Mouse (Mus musculus) brain, embryonic 14.5 days (tissue): ENCODE measurements around the gene Sema3d.

Experiments
- CTCF ChIP-seq: fragments of 200-500 bp; IDR thresholded peaks from 2 replicates; pipeline ENCODE4 v1.5.1; 2012; ENCODE audit warnings: inconsistent platforms, mild to moderate bottlenecking, moderate library complexity, borderline replicate concordance; ENCODE audit not compliant: insufficient read depth, insufficient read length; ENCODE audit errors: extremely low read depth
- POLR2A ChIP-seq: fragments of 200-500 bp; IDR thresholded peaks from 2 replicates; pipeline ENCODE4 v1.6.1; 2012; ENCODE audit warnings: mild to moderate bottlenecking, inconsistent platforms, borderline replicate concordance; ENCODE audit not compliant: poor library complexity, insufficient read depth, insufficient read length, severe bottlenecking; ENCODE audit errors: extremely low read depth

- TF ChIP-seq POLR2A (no peak), CTCF (no peak)
Measured at GRCm38 (mm10) chr5:12442176-12443105, 59.3 kb downstream of the Sema3d start.
